Mouse (Mus musculus) ES-CJ7 (cell line): ENCODE measurements around the gene Lyl1.

Source experiments
- DNase-seq: peaks from one replicate; pipeline ENCODE4 v3.0.0; 2011; ENCODE audit warnings: low read depth, low spot score

Lyl1 gene

GRCm38 (mm10) chr8:84722850-84723570 is 21.8 kb downstream of the Lyl1 start, which contains the start of gene G430095P16Rik:
G430095P16Rik (plus strand) TSS chr8:84723007.
- peak; percentile 93 for DNase-seq

- no peak for DNase-seq
These were observed 22.3 kb downstream of the Lyl1 start for GRCm38 (mm10) chr8:84723571-84723900.

- DNase-seq: no peak
These were observed 23.4 kb downstream of the Lyl1 start for GRCm38 (mm10) chr8:84724683-84725082.

- no peak for DNase-seq
These were observed 24.1 kb downstream of the Lyl1 start for GRCm38 (mm10) chr8:84725246-84725940.

- peak; percentile 76 for DNase-seq
These were observed 24.6 kb downstream of the Lyl1 start for GRCm38 (mm10) chr8:84725941-84726259.

GRCm38 (mm10) chr8:84728474-84728873 is 27.2 kb downstream of the Lyl1 start:
- DNase-seq: no peak

- DNase-seq: peak; percentile 49
These were observed 28.7 kb downstream of the Lyl1 start for GRCm38 (mm10) chr8:84729921-84730362.

GRCm38 (mm10) chr8:84730541-84731370 is 29.5 kb downstream of the Lyl1 start:
- no peak for DNase-seq

GRCm38 (mm10) chr8:84731371-84732177 is 30.3 kb downstream of the Lyl1 start:
- no peak for DNase-seq

GRCm38 (mm10) chr8:84732545-84732944 is 31.3 kb downstream of the Lyl1 start:
- no peak for DNase-seq

- no peak for DNase-seq
These were observed 31.7 kb downstream of the Lyl1 start for GRCm38 (mm10) chr8:84732996-84733395.

- no peak for DNase-seq
These were observed 32.7 kb downstream of the Lyl1 start for GRCm38 (mm10) chr8:84733959-84734358.

GRCm38 (mm10) chr8:84734680-84735079 is 33.4 kb downstream of the Lyl1 start:
- DNase-seq: no peak

- DNase-seq: no peak
These were observed 34.3 kb downstream of the Lyl1 start for GRCm38 (mm10) chr8:84735597-84735996.

- no peak for DNase-seq
These were observed 35.3 kb downstream of the Lyl1 start for GRCm38 (mm10) chr8:84736521-84736920.

GRCm38 (mm10) chr8:84737608-84738007 is 36.4 kb downstream of the Lyl1 start:
- DNase-seq: peak; percentile 93

GRCm38 (mm10) chr8:84738266-84738665 is 37.0 kb downstream of the Lyl1 start:
- DNase-seq: no peak

- no peak for DNase-seq
These were observed 37.6 kb downstream of the Lyl1 start for GRCm38 (mm10) chr8:84738715-84739400.

GRCm38 (mm10) chr8:84739401-84739742 is 38.1 kb downstream of the Lyl1 start:
- no peak for DNase-seq

GRCm38 (mm10) chr8:84740895-84741843 is 39.9 kb downstream of the Lyl1 start:
- DNase-seq: no peak
